Mouse (Mus musculus) megakaryocyte, embryonic 14.5 days (primary cell): ENCODE data around the gene Rnf144b.

Experiments
- FLI1 ChIP-seq: IDR thresholded peaks from 2 replicates; pipeline ENCODE4 v1.6.1; 2012; ENCODE audit warnings: low read length, inconsistent platforms, mixed read lengths
- GATA1 ChIP-seq: IDR thresholded peaks from 3 replicates; pipeline ENCODE4 v1.6.1; 2012; ENCODE audit warnings: mixed read lengths, low read length, inconsistent platforms, borderline replicate concordance

- TF ChIP-seq FLI1 (no peak), GATA1 (no peak)
Observed at GRCm38 (mm10) chr13:47268227-47268626, 145.8 kb downstream of the Rnf144b start.
